Mouse (Mus musculus) ES-E14 (cell line): ENCODE results near the gene Agmat. TPM values are rescaled to one million over a fixed set of nuclear protein-coding genes. Genes with fewer than 3 reads are reported as not detected.
A peak's percentile ranks its signal among the peaks of the same experiment; 100 is the strongest.

Experiments
- DNase-seq: peaks from one replicate; pipeline ENCODE4 v3.0.0-alpha.2; 2013; ENCODE audit warnings: low read depth, low spot score
- H3K27ac ChIP-seq: 2 replicates; pipeline ENCODE4 v1.5.1; 2012; ENCODE audit warnings: low read depth, mild to moderate bottlenecking, low read length, moderate library complexity, mixed read lengths; ENCODE audit not compliant: poor library complexity, insufficient read depth, severe bottlenecking
- H3K36me3 ChIP-seq: 2 replicates; pipeline ENCODE4 v1.6.1; 2012; ENCODE audit warnings: mild to moderate bottlenecking, low read length, moderate library complexity, mixed read lengths; ENCODE audit not compliant: control insufficient read depth, poor library complexity, insufficient read depth, severe bottlenecking
- H3K4me1 ChIP-seq, 2 experiments: fragments of 150-350 bp in 1 of 2; sonication (generic) in 1 of 2; 2 replicates each; pipeline ENCODE4 v1.6.1; 2012; ENCODE audit warnings: low read length in 2 of 2, mild to moderate bottlenecking in 1 of 2, mixed read lengths in 1 of 2; ENCODE audit not compliant: control insufficient read depth in 2 of 2, insufficient read depth in 2 of 2, poor library complexity in 1 of 2
- H3K4me3 ChIP-seq, 2 experiments: fragments of 150-350 bp in 1 of 2; sonication (generic) in 1 of 2; 2 replicates each; pipeline ENCODE4 v1.5.1; 2012; ENCODE audit warnings: low read length in 2 of 2, low read depth in 1 of 2, mild to moderate bottlenecking in 1 of 2, mixed read lengths in 1 of 2; ENCODE audit not compliant: insufficient read depth in 1 of 2, poor library complexity in 1 of 2, severe bottlenecking in 1 of 2
- H3K9ac ChIP-seq: 2 replicates; pipeline ENCODE4 v1.6.1; 2012; ENCODE audit warnings: low read depth, mild to moderate bottlenecking, low read length, mixed read lengths; ENCODE audit not compliant: poor library complexity, insufficient read depth, severe bottlenecking
- H3K9me3 ChIP-seq: fragments of 150-350 bp; sonication (generic); 2 replicates; pipeline ENCODE4 v1.6.1; 2012; ENCODE audit warnings: low read depth, mild to moderate bottlenecking, low read length; ENCODE audit not compliant: control insufficient read depth, insufficient read depth
- CHD2 ChIP-seq: IDR thresholded peaks from 2 replicates; pipeline ENCODE4 v1.6.1; 2014; ENCODE audit warnings: mild to moderate bottlenecking, low read depth, low read length, inconsistent platforms
- HCFC1 ChIP-seq: IDR thresholded peaks from 2 replicates; pipeline ENCODE4 v1.6.1; 2012; ENCODE audit warnings: low read length, inconsistent platforms, borderline replicate concordance; ENCODE audit not compliant: insufficient read depth
- MAFK ChIP-seq: IDR thresholded peaks from 2 replicates; pipeline ENCODE4 v1.6.1; 2014; ENCODE audit warnings: mild to moderate bottlenecking, low read depth, low read length, inconsistent platforms; ENCODE audit not compliant: insufficient read depth
- ZC3H11A ChIP-seq: IDR thresholded peaks from 2 replicates; pipeline ENCODE4 v1.6.1; 2012; ENCODE audit warnings: low read depth, mild to moderate bottlenecking, inconsistent platforms, low read length, borderline replicate concordance
- ZNF384 ChIP-seq: IDR thresholded peaks from 2 replicates; pipeline ENCODE4 v1.6.1; 2012; ENCODE audit warnings: low read depth, low read length, inconsistent platforms
- in situ Hi-C, 2 experiments: fragments of 600-800 bp; cut with MboI; formaldehyde crosslinking; loops; one replicate each; pipeline ENCODE4 v1.15.1; 2025; ENCODE audit warnings: low sequenced_read_pairs in 2 of 2, inconsistent platforms in 1 of 2; ENCODE audit not compliant: unreplicated experiment in 2 of 2
- total RNA-seq: library from RNA; depleted of rRNA; stranded (reverse); fragments of 300-350 nt; gene quantifications from 2 replicates; pipeline ENCODE4 v1.2.3, GENCODE M21; 2012

Gene Agmat
- total RNA-seq, 1 experiment: 0.62 TPM

- TF ChIP-seq ZC3H11A: no peak
- TF ChIP-seq MAFK: no peak
- no peak for TF ChIP-seq CHD2
- TF ChIP-seq HCFC1: no peak
- no peak for TF ChIP-seq ZNF384
- H3K4me3 ChIP-seq: no peak overlapping the region
- peaks cover under 1% of the 10 kb centered on the region; the same call in 1 of the 2 replicates for H3K36me3 ChIP-seq
- no peak for DNase-seq
- peaks cover 2 to 3% of the 10 kb centered on the region in 2 experiments; a peak in 2 of 4 replicates for H3K4me1 ChIP-seq
- in situ Hi-C loops: no loop called here
- H3K27ac ChIP-seq: no peak overlapping the region
- H3K9ac ChIP-seq: no peak overlapping the region
- no peaks in the 10 kb centered on the region for H3K9me3 ChIP-seq
Measured at GRCm38 (mm10) chr4:141791951-141792350, 45.5 kb downstream of the Agmat start.

GRCm38 (mm10) chr4:141792554-141793281, 46.2 kb downstream of the Agmat start:
- peak overlapping the region in 1 of 2 experiments; percentile 82; a peak in 2 of 4 replicates for H3K4me3 ChIP-seq
- peak overlapping the region; percentile 13; the same call in 1 of the 2 replicates for H3K9ac ChIP-seq
- no peaks in the 10 kb centered on the region for H3K9me3 ChIP-seq
- in situ Hi-C loops: no loop called here
- H3K4me1 ChIP-seq: peaks cover 2 to 3% of the 10 kb centered on the region in 2 experiments; a peak in 2 of 4 replicates
- no peak overlapping the region for H3K27ac ChIP-seq
- TF ChIP-seq ZNF384: no peak
- no peak for TF ChIP-seq ZC3H11A
- TF ChIP-seq MAFK: no peak
- TF ChIP-seq CHD2: no peak
- TF ChIP-seq HCFC1: no peak
- no peak for DNase-seq
- H3K36me3 ChIP-seq: peaks cover 8% of the 10 kb centered on the region

GRCm38 (mm10) chr4:141793282-141794151, 47.0 kb downstream of the Agmat start, which contains the start of gene Casp9:
Gene Casp9 (plus strand): TSS chr4:141793612.
- Histone ChIP-seq H3K9me3 (no peaks in the 10 kb centered on the region), H3K36me3 (peaks cover 8% of the 10 kb centered on the region), H3K27ac (peak within 1 kb of the TSS; percentile 45), H3K4me1 (peaks cover 2 to 3% of the 10 kb centered on the region in 2 experiments; a peak in 2 of 4 replicates), H3K9ac (peak within 1 kb of the TSS; percentile 72), H3K4me3 (peak within 1 kb of the TSS; percentile 82 to 84)
- peak; percentile 94 for DNase-seq
- in situ Hi-C loops: no loop called here
- TF ChIP-seq MAFK: no peak
- no peak for TF ChIP-seq CHD2
- no peak for TF ChIP-seq ZC3H11A
- no peak for TF ChIP-seq ZNF384
- 0 out of 2 replicates have a peak, but pooled peaks have one; percentile 52 for TF ChIP-seq HCFC1

- peak overlapping the region; percentile 82 to 84 for H3K4me3 ChIP-seq
- in situ Hi-C loops: no loop called here
- H3K9me3 ChIP-seq: no peaks in the 10 kb centered on the region
- H3K4me1 ChIP-seq: peaks cover 2 to 3% of the 10 kb centered on the region in 2 experiments; a peak in 2 of 4 replicates
- H3K27ac ChIP-seq: no peak overlapping the region
- H3K9ac ChIP-seq: peak overlapping the region; percentile 72
- DNase-seq: no peak
- H3K36me3 ChIP-seq: peaks cover 8% of the 10 kb centered on the region
- TF ChIP-seq ZNF384 (no peak), MAFK (no peak), CHD2 (no peak), HCFC1 (no peak), ZC3H11A (no peak)
Measured at GRCm38 (mm10) chr4:141794152-141794535, 47.7 kb downstream of the Agmat start.
